Mouse (Mus musculus) liver, embryonic 13.5 days (tissue): ENCODE data around the gene Mien1. TPM values are rescaled to one million over a fixed set of nuclear protein-coding genes. Genes with fewer than 3 reads are reported as not detected.

Experiments
- ATAC-seq: fragments of 200-750 bp; cut with Nextera tagmentation; 2 replicates; pipeline ENCODE4 v1.8.0; 2017; ENCODE audit warnings: low read depth, mild to moderate bottlenecking, moderate number of reproducible peaks, moderate library complexity
- DNase-seq: peaks from one replicate; pipeline ENCODE4 v3.0.0; 2022
- H3K27ac ChIP-seq: fragments of 300-500 bp; sonication (generic); 2 replicates; pipeline ENCODE4 v1.5.1; 2015; ENCODE audit warnings: moderate library complexity, mild to moderate bottlenecking, inconsistent platforms
- H3K27me3 ChIP-seq: fragments of 300-500 bp; sonication (generic); 2 replicates; pipeline ENCODE4 v1.6.1; 2015; ENCODE audit warnings: mild to moderate bottlenecking, inconsistent platforms
- H3K36me3 ChIP-seq: fragments of 300-500 bp; sonication (generic); 2 replicates; pipeline ENCODE4 v1.6.1; 2015; ENCODE audit warnings: mild to moderate bottlenecking, inconsistent platforms
- H3K4me1 ChIP-seq: fragments of 300-500 bp; sonication (generic); replicated peaks from 2 replicates; pipeline ENCODE4 v1.6.1; 2015; ENCODE audit warnings: inconsistent platforms
- H3K4me2 ChIP-seq: fragments of 300-500 bp; sonication (generic); 2 replicates; pipeline ENCODE4 v1.6.1; 2015; ENCODE audit warnings: inconsistent platforms, mild to moderate bottlenecking, moderate library complexity
- H3K4me3 ChIP-seq: fragments of 300-500 bp; sonication (generic); replicated peaks from 2 replicates; pipeline ENCODE4 v1.5.1; 2015; ENCODE audit warnings: mild to moderate bottlenecking, inconsistent platforms
- H3K9ac ChIP-seq: fragments of 300-500 bp; sonication (generic); 2 replicates; pipeline ENCODE4 v1.6.1; 2015; ENCODE audit warnings: mild to moderate bottlenecking, inconsistent platforms
- H3K9me3 ChIP-seq: fragments of 300-500 bp; sonication (generic); replicated peaks from 2 replicates; pipeline ENCODE4 v1.6.1; 2016; ENCODE audit warnings: inconsistent platforms
- WGBS: fragments of 180-500 bp; shearing (Covaris S2); methylation state at CpG from one replicate; pipeline ENCODE4 v1.1.7; 2015; ENCODE audit not compliant: insufficient replicate concordance; 5-methylcytosine and 5-hydroxymethylcytosine counted together
- polyA plus RNA-seq: library from polyadenylated mRNA; unstranded; fragments of >200 nt; fragmentation: Nextera tagmentation; extraction: Ambion mirVana; gene quantifications from 2 replicates; pipeline ENCODE4 v1.2.1, GENCODE M21; 2015

Gene Mien1
- 66.8 and 72.0 TPM in 2 replicates for polyA plus RNA-seq

DNA sequence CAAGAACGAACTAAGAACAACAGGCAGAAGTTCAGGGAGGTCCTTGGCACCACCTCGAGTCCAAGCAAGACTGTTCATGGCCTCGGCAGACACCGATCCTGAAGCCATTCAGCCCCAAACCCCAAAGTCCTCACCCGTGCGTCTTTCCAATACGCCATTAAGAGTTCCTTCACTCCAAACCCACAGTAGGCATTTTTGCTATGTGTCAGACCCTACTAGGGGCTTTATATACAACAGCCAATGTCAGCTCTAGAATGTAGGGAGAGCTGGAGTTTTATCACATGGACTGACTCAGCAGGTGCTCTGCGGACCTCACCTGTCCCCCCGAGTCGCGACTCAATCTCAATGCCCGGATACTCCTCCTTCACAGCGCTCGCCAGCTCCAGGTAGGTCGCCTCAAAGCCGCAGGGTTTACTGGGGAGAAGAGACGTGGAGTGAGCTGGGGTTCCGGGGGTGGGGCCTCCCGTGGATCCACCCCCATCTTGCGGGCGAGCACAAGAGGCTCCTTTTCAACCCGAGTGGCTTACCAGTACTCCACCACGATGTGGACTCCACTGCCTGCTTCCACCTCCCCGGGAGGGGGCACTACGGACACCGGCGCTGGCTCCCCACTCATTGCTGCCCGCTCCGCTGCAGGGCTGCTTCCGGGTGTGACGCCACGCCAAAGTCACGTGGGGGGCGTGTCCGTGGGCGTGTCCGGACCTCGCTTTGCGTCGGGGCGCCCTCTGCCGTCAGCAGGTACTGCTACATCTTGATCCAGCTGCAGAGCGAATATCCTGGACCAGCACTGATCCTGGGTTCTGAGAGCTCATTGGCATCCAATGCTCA lies at the start of gene Mien1:
Mien1 (minus strand) TSS at position 661 of the 828 bp plus-strand sequence.
- H3K4me2 ChIP-seq = peak within 1 kb of the TSS; percentile 88
- DNase-seq (peak; percentile 89), ATAC-seq (peak; percentile 83)
- peak within 1 kb of the TSS; percentile 78 for H3K4me3 ChIP-seq
- H3K27ac ChIP-seq = peak within 1 kb of the TSS; percentile 72
- H3K4me1 ChIP-seq = peaks cover 15% of the 10 kb centered on the region
- no peaks in the 10 kb centered on the region for H3K9me3 ChIP-seq
- WGBS = 2% methylated on average over 43 of the region's 43 CpGs
- peak within 1 kb of the TSS; percentile 69 for H3K9ac ChIP-seq
- H3K27me3 ChIP-seq = no peaks in the 10 kb centered on the region
- 0 out of 2 replicates have a peak, but pooled peaks cover 5% of the 10 kb centered on the region for H3K36me3 ChIP-seq

- no peaks in the 10 kb centered on the region for H3K36me3 ChIP-seq
- no peak overlapping the region for H3K4me3 ChIP-seq
- H3K9me3 ChIP-seq = no peaks in the 10 kb centered on the region
- 56% methylated on average over 5 of the region's 5 CpGs for WGBS
- no peaks in the 10 kb centered on the region; the same call in 1 of the 2 replicates for H3K27me3 ChIP-seq
- H3K4me2 ChIP-seq = no peak overlapping the region
- DNase-seq (no peak), ATAC-seq (no peak)
- H3K4me1 ChIP-seq = no peaks in the 10 kb centered on the region
- H3K27ac ChIP-seq = no peak overlapping the region
- H3K9ac ChIP-seq = no peak overlapping the region
These were observed 48.8 kb upstream of the Mien1 start for GRCm38 (mm10) chr11:98487526-98488040.

- Histone ChIP-seq H3K9ac (no peak overlapping the region), H3K4me3 (no peak overlapping the region), H3K27me3 (no peaks in the 10 kb centered on the region; the same call in 1 of the 2 replicates), H3K4me2 (no peak overlapping the region), H3K4me1 (no peaks in the 10 kb centered on the region), H3K27ac (no peak overlapping the region), H3K9me3 (no peaks in the 10 kb centered on the region), H3K36me3 (no peaks in the 10 kb centered on the region)
- no peak for DNase-seq
- ATAC-seq = no peak
- 60% methylated on average over 2 of the region's 2 CpGs for WGBS
These were observed 47.0 kb upstream of the Mien1 start for GRCm38 (mm10) chr11:98485749-98486148.

- no peak overlapping the region for H3K27ac ChIP-seq
- H3K36me3 ChIP-seq = no peaks in the 10 kb centered on the region
- no peaks in the 10 kb centered on the region for H3K4me1 ChIP-seq
- H3K27me3 ChIP-seq = no peaks in the 10 kb centered on the region
- ATAC-seq (no peak), DNase-seq (no peak)
- H3K9me3 ChIP-seq = no peaks in the 10 kb centered on the region
- 63% methylated on average over 10 of the region's 10 CpGs for WGBS
- no peak overlapping the region for H3K4me3 ChIP-seq
- H3K4me2 ChIP-seq = no peak overlapping the region
- H3K9ac ChIP-seq = no peak overlapping the region
These were observed 43.3 kb upstream of the Mien1 start for GRCm38 (mm10) chr11:98482067-98482466.

GRCm38 (mm10) chr11:98481231-98481630 lies 42.4 kb upstream of the Mien1 start:
- no peaks in the 10 kb centered on the region for H3K4me1 ChIP-seq
- no peak for DNase-seq
- no peak overlapping the region for H3K27ac ChIP-seq
- WGBS = 45% methylated on average over 6 of the region's 6 CpGs
- no peak overlapping the region for H3K4me2 ChIP-seq
- H3K27me3 ChIP-seq = no peaks in the 10 kb centered on the region
- no peak overlapping the region for H3K9ac ChIP-seq
- no peak for ATAC-seq
- no peaks in the 10 kb centered on the region for H3K9me3 ChIP-seq
- H3K4me3 ChIP-seq = no peak overlapping the region
- H3K36me3 ChIP-seq = no peaks in the 10 kb centered on the region

GRCm38 (mm10) chr11:98479940-98480497 lies 41.2 kb upstream of the Mien1 start:
- WGBS = 69% methylated on average over 12 of the region's 12 CpGs
- no peak overlapping the region for H3K4me3 ChIP-seq
- no peak for ATAC-seq

DNA sequence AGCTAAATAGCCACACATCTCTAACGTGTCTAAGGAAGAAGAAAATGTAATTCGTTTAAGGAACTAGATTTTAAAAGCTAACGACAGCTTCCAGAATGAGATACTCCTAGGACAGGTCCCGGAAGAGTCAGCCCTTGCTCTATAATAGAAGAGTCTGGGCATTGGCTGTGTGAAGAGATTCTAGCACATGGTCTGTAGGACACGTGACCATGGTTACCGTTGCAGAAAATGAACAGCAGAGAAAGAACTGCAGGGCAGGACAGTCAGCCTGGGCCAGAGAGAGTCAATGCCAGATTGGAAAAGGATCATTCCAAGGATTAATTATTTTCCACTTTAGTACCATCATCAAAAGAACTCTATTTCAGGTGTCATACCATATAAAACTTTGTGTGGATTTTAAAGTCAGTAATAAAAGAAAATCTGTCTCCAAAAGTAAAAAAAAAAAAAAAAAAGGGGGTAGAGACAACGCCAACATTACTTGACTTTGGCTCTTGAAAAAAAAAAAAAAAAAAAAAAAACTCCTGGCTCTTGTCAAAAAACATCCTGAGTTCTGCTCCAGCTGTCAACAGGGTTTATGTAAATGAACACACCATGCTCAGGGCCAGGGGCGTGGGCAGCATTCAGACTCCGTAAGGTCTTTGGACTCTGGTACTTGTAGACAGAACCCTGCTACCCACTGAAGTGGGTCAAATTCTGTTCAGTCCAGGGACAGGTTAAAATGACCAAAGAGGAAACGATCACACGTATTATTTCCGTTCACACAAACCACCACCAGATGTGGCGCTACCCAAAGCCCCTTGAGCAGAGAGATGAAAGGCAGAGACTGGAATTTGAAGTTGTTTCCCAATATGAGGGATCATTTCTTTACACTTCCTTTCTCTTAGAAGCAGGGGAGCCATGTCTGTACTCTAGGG lies 40.5 kb upstream of the Mien1 start:
- WGBS = 52% methylated on average over 13 of the region's 13 CpGs
- Histone ChIP-seq H3K4me3 (no peak overlapping the region), H3K4me1 (no peaks in the 10 kb centered on the region), H3K27me3 (no peaks in the 10 kb centered on the region), H3K9me3 (no peaks in the 10 kb centered on the region), H3K4me2 (no peak overlapping the region), H3K27ac (no peak overlapping the region), H3K36me3 (no peaks in the 10 kb centered on the region), H3K9ac (no peak overlapping the region)
- ATAC-seq (no peak), DNase-seq (no peak)

More at GRCm38 (mm10) chr11:98479940-98480497, 41.2 kb upstream of the Mien1 start:
- Histone ChIP-seq H3K36me3 (no peaks in the 10 kb centered on the region), H3K27me3 (no peaks in the 10 kb centered on the region), H3K9me3 (no peaks in the 10 kb centered on the region), H3K27ac (no peak overlapping the region), H3K9ac (no peak overlapping the region), H3K4me1 (no peaks in the 10 kb centered on the region), H3K4me2 (no peak overlapping the region)
- DNase-seq = no peak

DNA sequence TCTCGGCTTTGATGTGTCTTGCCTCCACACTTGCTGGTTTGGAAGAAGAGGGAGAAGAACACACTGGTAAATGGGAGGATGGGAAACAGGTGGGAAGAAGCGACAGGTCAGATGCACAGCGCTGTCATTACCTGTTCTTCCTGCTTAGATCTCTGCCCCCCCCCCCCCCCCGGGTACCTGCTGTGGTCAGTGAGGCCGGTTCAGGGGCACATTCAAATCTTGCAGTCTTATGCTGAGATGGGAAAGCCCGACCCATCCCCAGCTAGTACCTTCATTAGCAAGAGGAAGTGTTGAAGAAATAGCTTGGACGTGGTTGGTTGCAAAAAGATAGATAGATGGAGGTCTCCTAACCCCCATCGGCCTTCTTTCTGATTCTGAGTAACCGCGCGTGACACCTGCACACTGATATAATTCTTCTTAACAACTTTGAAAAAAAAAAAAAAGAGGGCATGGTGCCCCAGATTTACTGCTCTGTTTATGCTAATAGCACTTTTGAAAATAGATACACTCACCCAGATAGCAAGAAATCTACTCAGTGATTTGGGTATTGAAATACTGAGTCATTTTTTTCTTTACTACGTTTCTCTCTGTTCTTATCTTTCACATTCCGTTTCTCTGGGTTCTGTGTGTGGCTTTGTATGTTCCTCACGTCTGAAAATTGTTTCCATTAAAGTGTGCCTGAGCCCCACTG lies 38.4 kb upstream of the Mien1 start:
- no peaks in the 10 kb centered on the region for H3K9me3 ChIP-seq
- no peaks in the 10 kb centered on the region for H3K4me1 ChIP-seq
- DNase-seq (no peak), ATAC-seq (no peak)
- no peak overlapping the region for H3K27ac ChIP-seq
- no peak overlapping the region for H3K4me2 ChIP-seq
- no peak overlapping the region for H3K9ac ChIP-seq
- no peaks in the 10 kb centered on the region for H3K36me3 ChIP-seq
- 57% methylated on average over 14 of the region's 14 CpGs for WGBS
- 0 out of 2 replicates have a peak, but pooled peaks cover under 1% of the 10 kb centered on the region for H3K27me3 ChIP-seq
- H3K4me3 ChIP-seq = no peak overlapping the region

- no peaks in the 10 kb centered on the region for H3K9me3 ChIP-seq
- ATAC-seq (no peak), DNase-seq (no peak)
- H3K4me2 ChIP-seq = no peak overlapping the region
- H3K4me3 ChIP-seq = no peak overlapping the region
- H3K27me3 ChIP-seq = 0 out of 2 replicates have a peak, but pooled peaks cover 4% of the 10 kb centered on the region
- no peaks in the 10 kb centered on the region for H3K36me3 ChIP-seq
- 56% methylated on average over 4 of the region's 4 CpGs for WGBS
- H3K27ac ChIP-seq = no peak overlapping the region
- no peak overlapping the region for H3K9ac ChIP-seq
- no peaks in the 10 kb centered on the region for H3K4me1 ChIP-seq
These were observed 37.6 kb upstream of the Mien1 start for GRCm38 (mm10) chr11:98476434-98476807.

DNA sequence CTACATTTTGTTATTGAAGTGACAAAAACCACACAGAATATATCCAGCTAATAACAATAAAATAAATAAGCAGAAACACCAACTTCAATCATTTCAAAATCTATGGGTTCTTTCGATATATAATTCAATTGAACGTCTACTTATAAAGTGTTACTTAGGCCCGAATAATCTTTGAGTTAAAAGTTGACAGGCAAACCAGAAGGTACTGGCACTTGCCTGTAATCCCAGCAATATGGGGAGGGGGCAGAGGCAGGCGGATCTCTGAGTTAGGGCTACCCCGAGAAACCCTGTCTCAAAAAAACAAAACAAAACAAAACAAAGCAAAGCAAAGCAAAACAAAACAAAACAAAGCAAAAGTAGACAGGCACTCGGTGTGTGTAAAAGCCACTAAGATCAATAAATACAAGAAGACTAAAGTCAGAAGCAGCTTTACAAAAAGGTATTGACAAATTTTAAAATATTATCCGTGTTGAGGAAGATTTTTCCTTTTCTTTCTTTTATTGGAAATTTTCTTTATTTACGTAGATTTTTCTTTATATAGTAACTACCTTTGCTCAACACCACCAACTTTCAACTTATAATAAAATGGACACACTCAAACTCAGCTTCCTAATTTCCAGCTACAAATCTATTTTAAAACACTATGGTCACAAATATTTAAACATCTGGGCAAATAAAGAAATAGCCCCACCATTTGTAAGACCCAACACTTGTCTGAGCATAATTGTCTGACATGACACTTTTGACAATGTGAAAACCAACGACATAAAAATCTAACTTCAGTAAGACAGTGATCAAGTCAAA lies 37.0 kb upstream of the Mien1 start:
- Histone ChIP-seq H3K27me3 (peaks cover 7% of the 10 kb centered on the region; the same call in 1 of the 2 replicates), H3K9me3 (no peaks in the 10 kb centered on the region), H3K4me3 (no peak overlapping the region), H3K36me3 (no peaks in the 10 kb centered on the region), H3K9ac (no peak overlapping the region), H3K27ac (no peak overlapping the region), H3K4me2 (no peak overlapping the region), H3K4me1 (no peaks in the 10 kb centered on the region)
- DNase-seq (no peak), ATAC-seq (no peak)
- WGBS = 63% methylated on average over 9 of the region's 9 CpGs
